Mouse (Mus musculus): ENCODE data around the gene Abcc9.

The Abcc9 gene

DNA sequence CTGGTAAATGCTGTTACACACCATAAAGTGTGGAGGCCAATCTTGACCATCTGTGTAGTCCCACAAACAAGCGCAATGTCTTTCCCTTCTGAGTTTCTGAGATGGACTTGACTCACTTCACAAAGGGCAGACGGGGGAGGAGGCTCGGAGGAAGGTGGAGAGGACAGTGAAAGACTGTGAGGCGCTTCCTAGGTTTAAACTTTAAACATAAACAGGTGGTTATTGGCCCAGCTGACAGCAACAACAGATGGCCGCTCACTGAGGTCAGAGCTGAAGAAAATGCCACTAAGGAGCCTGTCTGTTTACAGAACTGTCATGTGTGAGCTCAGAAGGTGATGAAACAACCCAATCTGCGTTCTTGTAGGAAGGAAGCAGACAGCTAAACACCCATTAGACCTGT lies 78.8 kb downstream of the Abcc9 start:
- DNase-seq (ENCODE audit: extremely low read depth, low read depth, low spot score), result no peak

DNA sequence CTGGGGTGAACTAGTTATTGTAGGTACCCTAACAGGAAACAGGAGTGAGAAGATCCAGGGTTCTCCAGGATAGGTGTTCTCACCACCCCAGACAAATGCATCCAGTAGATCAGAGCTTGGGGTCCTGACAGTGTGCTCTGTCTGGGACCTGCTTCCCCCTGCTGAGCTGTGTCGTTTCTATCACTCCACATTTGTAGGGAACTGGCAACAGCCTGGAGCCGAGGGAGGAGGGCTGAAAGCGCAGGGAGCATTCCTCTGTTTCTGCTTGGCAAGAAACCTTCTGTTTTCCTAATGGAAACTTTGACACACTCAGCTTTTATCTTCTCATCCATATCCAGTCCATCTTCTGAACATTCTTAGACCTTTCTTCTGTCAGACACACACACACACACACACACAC lies 85.5 kb downstream of the Abcc9 start:
- no peak for DNase-seq (ENCODE audit: extremely low read depth, low read depth, low spot score)

DNA sequence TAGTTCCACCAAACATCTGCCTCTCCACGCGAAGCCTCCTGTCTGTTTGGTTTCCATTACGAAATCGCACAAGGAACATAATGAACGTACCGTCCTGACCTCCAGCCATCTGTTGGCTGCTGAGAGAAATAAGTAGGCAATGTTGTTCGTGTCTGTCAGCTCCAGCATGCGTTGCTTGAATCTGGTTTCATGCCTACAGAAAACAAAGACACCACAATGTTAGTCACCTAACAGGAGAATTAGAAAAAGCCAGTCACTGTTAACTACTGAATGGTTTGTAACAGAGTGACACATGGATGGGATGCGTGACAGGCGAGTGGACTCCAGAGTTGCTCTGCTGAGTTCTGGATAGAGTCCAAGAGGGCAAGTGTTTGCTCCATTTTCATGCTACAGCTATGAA lies 87.8 kb downstream of the Abcc9 start:
- peak; percentile 34 for DNase-seq (ENCODE audit: extremely low read depth, low read depth, low spot score)

DNA sequence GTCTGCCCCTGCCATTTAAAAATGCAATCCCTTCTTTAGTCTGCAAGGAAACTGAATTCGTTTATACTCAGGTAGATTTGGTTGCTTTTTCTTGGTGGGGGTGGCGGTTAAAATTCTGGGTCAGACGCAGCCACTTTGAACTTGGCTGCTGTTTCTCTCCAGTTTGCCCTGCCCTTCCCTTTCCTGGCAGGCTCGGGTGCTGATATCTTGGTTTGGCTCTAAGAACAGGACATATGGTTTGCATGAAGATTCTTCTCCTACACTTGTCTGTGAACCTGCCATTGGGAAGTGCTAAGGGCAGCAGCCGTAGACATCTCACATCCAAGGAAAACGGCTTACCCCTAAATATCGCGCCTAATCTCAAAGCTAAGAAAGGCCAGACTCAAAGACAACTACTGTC lies 89.7 kb downstream of the Abcc9 start:
- DNase-seq (ENCODE audit: extremely low read depth, low read depth, low spot score), result no peak

DNA sequence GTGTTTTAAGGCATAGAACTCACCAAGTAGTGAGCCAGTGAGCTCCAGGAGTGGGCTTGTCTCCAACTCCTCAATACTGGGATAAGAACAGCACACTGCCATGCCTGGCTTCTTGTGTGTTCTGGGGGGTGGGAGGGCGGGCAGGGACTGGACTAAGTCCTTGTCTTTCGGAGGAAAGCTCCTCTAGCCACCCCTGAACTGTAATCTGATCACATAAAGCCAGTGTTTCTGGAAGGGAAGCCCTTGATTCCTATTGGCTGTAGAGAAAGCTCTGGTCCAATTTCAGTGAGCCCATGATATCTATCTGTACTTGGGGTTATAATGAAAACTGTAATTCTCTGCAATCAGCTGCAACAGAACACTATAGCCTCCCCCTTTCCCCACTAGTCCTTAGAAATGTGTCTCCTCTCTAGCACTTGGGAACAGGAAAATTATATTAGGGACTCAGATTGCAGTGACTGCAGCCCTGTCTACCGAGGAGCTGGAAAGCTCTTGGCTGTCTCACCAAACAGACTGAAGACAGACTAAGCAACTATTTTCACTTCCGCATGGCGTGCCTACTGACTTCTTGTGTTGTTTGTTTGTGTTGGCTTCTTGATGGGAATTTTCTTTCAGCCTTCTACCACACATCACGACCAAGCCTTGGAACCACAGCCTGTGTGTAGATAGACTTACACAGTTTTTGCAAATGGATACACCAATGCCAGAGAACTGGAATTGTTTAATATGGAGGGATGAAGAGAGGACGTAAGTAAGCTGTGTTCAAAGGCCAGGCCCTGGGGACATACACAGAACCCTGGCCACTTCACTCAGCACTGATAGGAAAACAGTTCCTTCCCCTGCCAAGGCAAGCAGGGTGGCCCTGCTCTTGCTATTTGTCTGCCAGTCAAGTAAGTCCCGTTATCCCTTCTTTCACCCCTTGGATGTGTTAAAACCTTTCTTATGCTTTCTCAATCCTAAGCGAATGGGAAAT lies 92.4 kb downstream of the Abcc9 start:
- DNase-seq (ENCODE audit: extremely low read depth, low read depth, low spot score), result no peak

DNA sequence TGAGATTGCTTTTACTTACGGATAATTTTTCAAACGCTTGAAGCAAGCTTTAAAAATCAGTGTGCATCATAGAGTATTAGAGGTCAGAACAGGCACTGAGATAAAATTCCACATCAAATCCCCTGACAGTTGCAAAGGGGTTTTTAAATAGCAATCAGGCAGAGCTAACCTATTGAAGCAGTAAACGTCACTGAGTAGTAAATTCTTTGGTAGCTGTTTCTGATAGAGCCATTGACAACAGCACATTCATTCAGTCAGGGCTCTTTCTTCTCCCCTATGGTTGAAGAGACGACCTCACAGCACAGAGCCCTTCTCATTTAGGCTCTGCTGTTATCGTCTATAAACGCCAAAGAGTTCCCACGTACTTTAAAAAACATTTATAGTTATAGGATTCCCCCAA lies 95.0 kb downstream of the Abcc9 start:
- DNase-seq (ENCODE audit: extremely low read depth, low read depth, low spot score), result no peak

DNA sequence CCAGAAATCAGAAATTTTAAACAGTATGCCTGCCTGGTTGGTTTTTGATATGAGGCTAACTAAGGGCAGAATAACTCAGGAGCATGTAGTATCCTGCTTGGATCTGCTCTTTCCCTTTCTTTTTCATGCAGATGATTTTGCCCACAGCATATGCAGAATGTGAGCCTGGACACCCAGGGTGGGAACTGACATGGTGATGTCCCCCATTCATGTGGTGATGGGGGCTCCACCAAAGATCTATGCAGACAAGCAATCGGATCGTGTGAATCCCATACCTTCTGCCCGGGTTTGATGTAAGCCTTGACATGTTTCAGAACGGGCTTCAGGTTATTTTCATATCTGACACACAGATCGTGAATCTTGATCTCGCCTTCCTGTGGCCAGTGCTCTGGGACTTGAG lies 99.3 kb downstream of the Abcc9 start:
- DNase-seq (ENCODE audit: extremely low read depth, low read depth, low spot score), result no peak

DNA sequence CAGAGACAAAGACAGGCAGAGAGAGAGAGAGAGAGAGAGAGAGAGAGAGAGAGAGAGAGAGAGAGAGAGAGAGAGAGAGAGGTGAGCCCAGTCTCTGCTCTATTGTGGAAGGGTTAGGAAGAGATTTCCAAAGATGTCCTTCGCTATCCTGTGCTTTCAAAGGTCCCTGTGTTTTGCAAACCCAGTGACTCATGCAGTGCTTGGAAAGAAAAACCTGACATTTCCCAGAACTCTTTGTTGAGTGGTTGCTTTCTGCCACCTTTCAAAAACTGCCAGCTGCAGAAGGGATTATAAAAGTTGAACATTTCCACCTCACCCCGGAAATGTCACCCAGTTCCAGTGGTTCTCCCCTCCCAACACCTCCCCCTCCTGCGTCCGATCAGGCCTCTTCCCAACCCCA lies 123.3 kb downstream of the Abcc9 start:
- no peak for DNase-seq (ENCODE audit: extremely low read depth, low read depth, low spot score)

DNA sequence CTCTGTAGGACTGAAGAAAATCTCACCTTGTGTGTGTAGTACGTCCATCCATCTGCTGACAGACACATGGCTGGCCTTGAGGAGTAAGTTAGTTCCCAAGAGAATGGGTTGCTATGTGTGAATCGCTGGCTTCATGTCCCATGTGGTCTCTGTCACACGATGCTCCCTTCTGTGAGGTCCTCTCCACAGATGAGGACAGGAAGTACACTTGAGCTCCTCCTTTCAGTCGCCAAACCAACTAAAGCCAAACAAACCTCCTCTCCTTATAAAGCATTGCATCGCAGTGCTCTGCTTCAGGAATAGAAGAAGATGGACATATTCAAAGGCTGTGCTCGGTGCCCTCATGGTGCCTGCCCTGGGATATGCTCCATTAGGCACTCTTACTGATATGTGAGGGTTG lies 124.3 kb downstream of the Abcc9 start:
- no peak for DNase-seq (ENCODE audit: extremely low read depth, low read depth, low spot score)

DNA sequence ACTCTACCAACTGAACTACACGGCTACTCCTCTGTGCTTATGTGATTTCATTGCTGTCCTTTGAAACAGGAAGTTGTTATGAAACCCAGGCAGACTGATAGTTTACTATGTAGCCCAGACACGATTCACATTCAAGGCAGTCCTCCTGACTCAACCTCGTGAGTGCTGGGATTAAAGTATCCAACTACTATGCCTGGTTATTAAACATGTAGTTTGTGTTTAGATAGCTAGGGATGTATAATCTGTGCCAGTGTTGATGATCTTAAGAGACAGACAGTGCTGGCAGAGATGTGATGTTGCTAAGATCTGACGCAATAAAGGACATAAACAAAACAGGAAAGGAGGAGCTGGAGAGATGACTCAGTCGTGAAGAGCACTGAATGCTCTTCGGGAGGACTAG lies 129.2 kb downstream of the Abcc9 start:
- DNase-seq (ENCODE audit: extremely low read depth, low read depth, low spot score), result no peak

DNA sequence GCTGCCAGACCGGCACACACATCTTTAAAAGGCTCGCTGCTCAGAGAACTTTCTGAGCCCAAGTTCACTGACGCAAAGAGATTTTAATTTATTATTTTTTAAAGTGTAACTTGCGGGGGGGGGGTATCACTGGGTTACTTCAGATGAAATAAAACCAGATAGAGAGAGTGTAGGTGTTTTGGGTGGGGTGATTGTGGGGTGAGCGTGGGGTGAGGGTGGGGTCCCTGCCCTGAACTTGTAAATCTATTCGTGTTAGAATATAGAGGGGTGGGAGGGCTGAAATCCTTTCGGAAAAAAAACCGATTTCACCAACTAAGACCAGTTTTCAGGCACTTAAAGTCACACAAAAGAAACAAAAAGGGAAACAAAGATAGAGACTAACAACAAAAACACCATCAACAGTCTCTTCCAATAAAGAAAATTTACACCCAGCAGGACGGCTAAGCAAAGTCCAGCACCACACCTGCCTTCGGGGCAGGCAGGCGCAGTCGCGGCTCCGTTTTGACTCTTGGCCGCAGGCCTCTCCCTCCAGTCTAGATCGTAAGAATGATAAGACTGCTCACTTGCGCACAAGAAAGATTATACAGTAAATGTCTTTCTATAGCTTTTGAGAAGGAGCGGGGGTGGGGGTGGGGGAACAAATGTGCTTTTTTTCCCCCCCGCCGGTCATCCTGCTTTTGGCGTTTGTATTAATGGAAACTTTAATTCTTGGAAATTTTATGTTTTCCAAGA lies 130.3 kb downstream of the Abcc9 start:
- no peak for DNase-seq (ENCODE audit: extremely low read depth, low read depth, low spot score)

DNA sequence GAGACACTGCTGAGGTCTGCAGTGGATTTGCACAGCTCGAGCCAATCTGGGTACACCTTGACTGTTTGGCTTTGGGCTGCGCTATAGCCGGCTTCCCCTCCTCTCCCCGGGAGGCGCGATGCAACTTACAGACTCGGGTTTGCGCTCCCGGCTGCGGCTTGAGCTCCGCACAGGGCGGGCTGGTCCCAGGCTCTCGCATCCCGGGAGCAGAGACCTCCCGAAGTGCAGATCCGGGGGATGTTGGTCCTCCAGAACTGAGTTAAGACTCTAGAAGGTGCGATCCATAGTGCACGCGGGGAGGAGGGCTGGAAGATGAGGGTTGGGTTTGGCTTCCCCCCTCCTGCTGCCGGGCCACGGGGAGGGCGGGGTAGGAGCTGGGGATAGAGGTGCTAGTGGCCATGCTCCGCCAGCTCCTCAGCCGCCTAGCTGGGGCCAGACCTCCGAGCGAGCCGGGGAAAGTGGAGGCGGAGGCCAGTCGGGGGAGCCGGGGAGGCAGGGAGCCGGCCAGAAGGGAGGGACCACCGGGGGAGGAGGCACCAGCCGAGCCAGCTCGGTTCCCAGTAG lies 131.0 kb downstream of the Abcc9 start, which contains the start of gene Kcnj8:
Kcnj8 (minus strand) TSS at position 560 of the 564 bp plus-strand sequence.
- DNase-seq (ENCODE audit: extremely low read depth, low read depth, low spot score), result no peak

DNA sequence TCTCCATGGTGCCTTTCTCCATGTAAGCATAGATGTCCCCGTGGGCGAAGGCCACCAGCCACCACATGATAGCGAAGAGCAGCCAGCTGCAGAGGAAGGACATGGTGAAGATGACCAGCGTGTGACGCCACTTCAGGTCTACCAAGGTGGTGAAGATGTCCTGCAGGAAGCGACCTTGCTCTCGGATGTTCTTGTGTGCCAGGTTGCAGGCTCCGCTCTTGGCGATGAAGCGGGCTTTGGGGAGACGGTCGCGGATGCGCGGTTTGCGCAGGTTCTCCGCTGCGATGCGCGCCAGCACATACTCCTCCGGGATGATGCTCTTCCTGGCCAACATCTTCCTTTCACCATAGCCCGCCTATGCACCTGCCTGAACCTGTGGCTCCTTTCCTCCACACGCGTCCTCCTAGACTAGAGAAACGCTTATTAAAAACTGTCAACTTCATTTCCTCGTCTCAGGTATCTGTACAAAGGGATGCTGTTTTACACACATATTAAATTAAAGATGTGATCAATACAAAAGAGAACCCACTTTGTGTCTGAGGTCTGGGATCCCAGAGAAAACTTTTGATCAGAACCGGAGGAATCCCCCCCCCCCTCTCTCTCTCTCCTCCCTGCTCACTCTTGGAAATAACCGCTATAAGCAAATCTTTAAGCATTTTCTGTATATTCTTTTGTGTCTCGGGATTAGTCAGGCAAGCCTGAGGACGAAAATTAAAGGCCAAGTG lies 131.9 kb downstream of the Abcc9 start:
- no peak for DNase-seq (ENCODE audit: extremely low read depth, low read depth, low spot score)

DNA sequence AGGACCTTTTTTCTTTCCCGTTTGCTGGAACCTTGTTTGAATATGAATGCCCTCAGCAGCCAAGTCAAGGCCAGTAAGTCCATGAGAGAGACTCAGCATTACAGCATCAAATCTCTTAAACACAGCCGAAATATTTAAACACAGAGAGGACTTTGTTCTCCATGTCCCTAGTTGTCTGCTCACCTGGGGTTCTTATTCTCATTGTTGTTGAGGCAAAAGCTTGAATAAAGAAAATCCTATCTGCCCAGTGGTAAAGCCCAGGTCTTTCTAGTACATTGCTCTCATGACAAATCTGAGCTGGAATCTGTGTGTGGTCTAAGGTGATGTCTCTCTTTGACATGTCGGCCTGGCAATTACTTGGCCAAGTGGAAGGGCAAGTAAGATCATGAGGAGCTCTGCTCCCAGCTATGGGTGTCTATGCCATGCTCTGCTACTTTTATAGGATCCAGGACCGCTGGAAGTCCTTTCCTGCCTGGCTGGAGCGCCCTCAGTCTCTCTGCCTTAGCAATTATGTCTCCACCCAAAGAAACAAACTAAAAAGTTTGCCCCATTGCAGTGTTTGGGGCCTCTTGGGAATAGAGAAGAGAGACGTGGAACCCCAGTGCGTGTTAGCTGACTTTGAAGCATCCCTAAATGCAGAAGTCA lies 133.3 kb downstream of the Abcc9 start:
- no peak for DNase-seq (ENCODE audit: extremely low read depth, low read depth, low spot score)

DNA sequence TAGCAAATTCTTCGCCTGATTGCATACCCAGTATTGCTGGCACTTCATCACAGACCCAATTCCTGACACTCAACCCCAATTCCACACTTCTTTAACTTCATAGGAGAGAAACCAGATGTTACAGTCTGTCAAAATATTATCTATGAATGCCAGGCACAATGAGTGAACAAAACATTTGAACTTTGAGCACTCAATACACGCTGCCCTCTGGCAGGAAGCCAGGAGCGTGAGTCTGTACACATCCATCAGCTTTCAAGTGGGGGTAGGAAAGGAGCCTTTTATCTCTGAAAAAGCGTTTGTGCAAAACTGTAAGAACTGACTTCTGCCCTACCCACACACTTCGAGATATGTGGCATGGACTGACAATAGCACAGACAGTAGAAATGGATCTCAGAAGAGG lies 134.7 kb downstream of the Abcc9 start:
- no peak for DNase-seq (ENCODE audit: extremely low read depth, low read depth, low spot score)

DNA sequence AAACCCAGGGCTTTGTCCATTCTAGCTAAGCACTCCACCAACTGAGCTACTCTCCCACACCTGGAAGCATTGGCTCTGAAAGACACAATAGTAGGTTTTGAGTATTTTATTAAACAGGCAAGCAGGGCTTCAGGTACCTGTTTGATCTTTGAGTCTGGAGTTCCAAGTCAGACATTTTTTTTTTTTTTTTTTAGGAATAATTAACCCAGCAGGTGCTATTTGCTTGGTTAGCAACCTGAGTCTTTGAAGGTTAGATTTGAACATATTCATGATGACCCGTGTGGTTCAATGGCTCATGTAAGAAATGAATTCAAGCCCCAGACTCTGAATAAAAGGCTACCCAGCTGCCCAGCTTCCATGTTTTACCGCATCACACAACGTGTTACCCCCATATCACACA lies 137.4 kb downstream of the Abcc9 start:
- no peak for DNase-seq (ENCODE audit: extremely low read depth, low read depth, low spot score)

DNA sequence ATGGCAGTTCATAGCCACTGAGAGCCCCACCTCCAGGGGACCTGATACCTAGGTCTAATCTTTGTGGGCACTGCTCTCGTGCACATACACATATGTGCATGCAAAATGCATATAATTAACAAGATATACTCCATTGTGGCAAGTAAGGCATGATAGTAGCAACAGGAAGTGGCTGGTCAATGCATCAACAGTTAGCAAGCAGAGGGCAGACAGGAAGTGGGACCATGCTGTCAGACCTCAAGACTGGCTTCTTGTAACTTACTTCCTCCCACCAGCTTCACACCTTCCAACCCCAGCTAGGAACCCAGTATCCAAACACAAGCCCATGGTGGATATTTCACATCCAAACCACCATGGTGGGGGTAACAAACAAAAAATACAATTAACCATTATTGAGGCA lies 141.0 kb downstream of the Abcc9 start:
- no peak for DNase-seq (ENCODE audit: extremely low read depth, low read depth, low spot score)

DNA sequence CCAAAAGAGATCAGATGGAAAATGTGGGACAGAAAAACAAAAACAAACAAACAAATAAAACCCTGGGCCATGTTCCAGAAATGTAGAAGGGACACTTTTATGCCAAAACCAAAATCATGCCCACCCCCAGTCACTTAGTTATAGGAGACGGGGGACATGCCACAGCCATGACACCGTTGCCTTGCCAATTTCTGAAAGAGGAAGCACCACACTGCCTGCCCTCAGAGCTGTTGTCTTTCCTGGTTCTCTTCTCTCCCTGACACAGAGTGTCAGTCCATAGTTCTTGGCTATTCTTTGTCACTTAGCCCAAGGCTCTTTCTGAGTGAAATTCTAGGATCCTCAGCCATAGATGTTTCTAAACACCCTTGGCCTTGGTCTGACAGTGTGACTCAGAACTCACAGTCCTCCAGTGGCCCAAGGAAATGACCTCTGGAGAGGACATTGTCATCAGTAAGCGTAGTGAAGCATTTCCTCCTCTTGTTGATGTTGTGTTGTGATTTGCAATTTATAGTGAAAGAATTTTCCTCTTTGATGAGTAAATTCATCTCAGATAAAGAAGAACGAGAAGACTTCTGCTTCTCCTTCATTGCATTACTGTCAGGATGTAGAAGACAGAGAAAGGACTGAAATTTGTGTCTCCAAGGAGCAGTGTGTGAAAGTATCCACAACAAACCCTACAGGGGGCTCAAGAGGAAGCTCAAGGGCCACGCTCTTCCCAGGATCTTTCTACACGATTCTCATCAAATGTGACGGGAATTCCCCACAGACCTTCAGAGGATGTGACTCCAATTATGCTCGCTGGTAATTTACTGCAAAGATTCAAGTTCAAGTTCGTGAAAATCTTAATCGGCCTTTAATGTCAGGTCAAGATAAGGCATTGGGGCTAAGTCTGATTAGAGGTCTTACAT lies 143.1 kb downstream of the Abcc9 start:
- DNase-seq (ENCODE audit: extremely low read depth, low read depth, low spot score), result no peak

DNA sequence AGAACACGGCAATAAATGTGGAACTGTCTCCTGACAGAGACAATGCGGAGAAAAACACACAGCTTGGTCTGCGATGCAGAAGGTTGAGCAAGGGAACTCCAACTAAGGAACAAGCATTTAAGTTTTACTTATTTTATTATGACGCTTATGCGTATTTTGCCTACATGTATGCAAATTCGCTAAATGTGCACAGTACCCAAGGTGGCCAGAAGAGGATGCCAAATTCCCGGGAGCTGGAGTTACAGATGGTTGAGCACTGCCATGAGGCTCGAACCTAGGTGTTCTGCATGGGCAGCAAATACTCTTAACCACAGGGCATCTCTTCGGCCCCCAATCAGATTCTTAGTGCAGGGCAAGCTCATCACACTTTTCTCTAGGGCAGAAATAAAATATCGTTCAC lies 144.0 kb downstream of the Abcc9 start:
- no peak for DNase-seq (ENCODE audit: extremely low read depth, low read depth, low spot score)

DNA sequence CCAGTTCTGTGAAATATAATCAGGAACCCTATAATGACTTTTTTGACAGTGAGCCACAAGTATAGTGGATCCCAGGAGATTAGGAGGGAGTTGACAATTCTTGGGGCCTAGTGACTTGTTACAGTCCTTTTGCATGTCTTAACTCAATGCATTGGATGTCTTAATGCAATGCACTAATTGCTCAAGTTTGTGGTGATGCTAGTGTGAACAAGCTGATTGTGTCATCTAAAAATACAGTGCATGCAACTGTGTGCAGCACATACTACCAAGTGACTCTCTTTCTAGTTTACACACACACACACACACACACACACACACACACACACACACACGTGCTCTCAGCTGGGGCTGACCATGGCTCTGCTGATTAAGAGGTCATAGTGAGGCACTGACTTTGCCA lies 146.1 kb downstream of the Abcc9 start:
- no peak for DNase-seq (ENCODE audit: extremely low read depth, low read depth, low spot score)
